Mouse (Mus musculus): Measurements from ENCODE around the gene Adgrl3.

- TF ChIP-seq CTCF (IDR thresholded peaks at IDR 0.05; ENCODE audit: extremely low read depth, insufficient read depth, low read length) (no peak), POLR2A (IDR thresholded peaks at IDR 0.05; ENCODE audit: extremely low read depth, insufficient read depth, low read length) (no peak)
These were observed 570.2 kb downstream of the Adgrl3 start for GRCm38 (mm10) chr5:81590005-81590694.
